Mouse (Mus musculus): Measurements from ENCODE around the gene Megf11. TPM values are rescaled to one million over a fixed set of nuclear protein-coding genes. Genes with fewer than 3 reads are reported as not detected.
A peak's percentile ranks its signal among the peaks of the same experiment; 100 is the strongest.

Gene Megf11
- polyA plus RNA-seq, 1 experiment: 0.06 TPM

- TF ChIP-seq MYOD1 (IDR thresholded peaks at IDR 0.05; ENCODE audit: control insufficient read depth in 1 of 3, insufficient read length in 2 of 3, low read depth in 2 of 3) (no peak), MAX (IDR thresholded peaks at IDR 0.05; ENCODE audit: low read depth) (no peak), CEBPB (IDR thresholded peaks at IDR 0.05; ENCODE audit: insufficient read depth, poor library complexity, severe bottlenecking) (no peak), REST (IDR thresholded peaks at IDR 0.05; ENCODE audit: insufficient read depth, insufficient read length) (no peak), POLR2AphosphoS2 (IDR thresholded peaks at IDR 0.05; ENCODE audit: insufficient read length, low read depth) (no peak), TCF12 (IDR thresholded peaks at IDR 0.05; ENCODE audit: insufficient read depth, poor library complexity, severe bottlenecking) (no peak), USF1 (IDR thresholded peaks at IDR 0.05; ENCODE audit: low read depth) (no peak), POLR2A (IDR thresholded peaks at IDR 0.05; ENCODE audit: insufficient read length, low read depth) (no peak), TCF3 (IDR thresholded peaks at IDR 0.05; ENCODE audit: insufficient read length, low read depth) (no peak), SRF (IDR thresholded peaks at IDR 0.05; ENCODE audit: control insufficient read depth, insufficient read length, low read depth) (no peak), E2F4 (IDR thresholded peaks at IDR 0.05; ENCODE audit: insufficient read depth) (no peak), MYOG (IDR thresholded peaks at IDR 0.05; ENCODE audit: control insufficient read depth in 1 of 3, insufficient read depth in 1 of 3, insufficient read length in 2 of 3, low read depth in 2 of 3) (no peak)
- H3K79me2 ChIP-seq (ENCODE audit: control insufficient read depth, insufficient read depth): no peaks in the 10 kb centered on the region
- no peak overlapping the region for H3K4me2 ChIP-seq (ENCODE audit: low read depth)
- H3ac ChIP-seq (ENCODE audit: control insufficient read depth, insufficient read length): no peak overlapping the region
- H3K27me3 ChIP-seq (ENCODE audit: control insufficient read depth, insufficient read depth, insufficient read length): no peaks in the 10 kb centered on the region
- no peak overlapping the region for H3K4me3 ChIP-seq
- H3K36me3 ChIP-seq (ENCODE audit: control insufficient read depth, insufficient read depth): no peaks in the 10 kb centered on the region
These were observed 183.2 kb downstream of the Megf11 start for GRCm38 (mm10) chr9:64568467-64569260.

GRCm38 (mm10) chr9:64570448-64570847 is 185.0 kb downstream of the Megf11 start:
- Histone ChIP-seq H3K4me3 (no peak overlapping the region), H3K36me3 (ENCODE audit: control insufficient read depth, insufficient read depth) (no peaks in the 10 kb centered on the region), H3K79me2 (ENCODE audit: control insufficient read depth, insufficient read depth) (no peaks in the 10 kb centered on the region)

GRCm38 (mm10) chr9:64571091-64571490 is 185.7 kb downstream of the Megf11 start:
- TF ChIP-seq CEBPB (IDR thresholded peaks at IDR 0.05; ENCODE audit: insufficient read depth, poor library complexity, severe bottlenecking) (no peak), REST (IDR thresholded peaks at IDR 0.05; ENCODE audit: insufficient read depth, insufficient read length) (no peak), SRF (IDR thresholded peaks at IDR 0.05; ENCODE audit: control insufficient read depth, insufficient read length, low read depth) (no peak), USF1 (IDR thresholded peaks at IDR 0.05; ENCODE audit: low read depth) (no peak), MAX (IDR thresholded peaks at IDR 0.05; ENCODE audit: low read depth) (no peak), MYOD1 (IDR thresholded peaks at IDR 0.05; ENCODE audit: control insufficient read depth in 1 of 3, insufficient read length in 2 of 3, low read depth in 2 of 3) (no peak), POLR2AphosphoS2 (IDR thresholded peaks at IDR 0.05; ENCODE audit: insufficient read length, low read depth) (no peak), E2F4 (IDR thresholded peaks at IDR 0.05; ENCODE audit: insufficient read depth) (no peak), TCF12 (IDR thresholded peaks at IDR 0.05; ENCODE audit: insufficient read depth, poor library complexity, severe bottlenecking) (no peak), TCF3 (IDR thresholded peaks at IDR 0.05; ENCODE audit: insufficient read length, low read depth) (no peak), MYOG (IDR thresholded peaks at IDR 0.05; ENCODE audit: control insufficient read depth in 1 of 3, insufficient read depth in 1 of 3, insufficient read length in 2 of 3, low read depth in 2 of 3) (no peak), POLR2A (IDR thresholded peaks at IDR 0.05; ENCODE audit: insufficient read length, low read depth) (no peak)

More at GRCm38 (mm10) chr9:64570448-64570847, 185.0 kb downstream of the Megf11 start:
- no peaks in the 10 kb centered on the region for H3K27me3 ChIP-seq (ENCODE audit: control insufficient read depth, insufficient read depth, insufficient read length)
- no peak overlapping the region for H3ac ChIP-seq (ENCODE audit: control insufficient read depth, insufficient read length)
- no peak overlapping the region for H3K4me2 ChIP-seq (ENCODE audit: low read depth)
- no peak for TF ChIP-seq MYOG (IDR thresholded peaks at IDR 0.05; ENCODE audit: control insufficient read depth in 1 of 3, insufficient read depth in 1 of 3, insufficient read length in 2 of 3, low read depth in 2 of 3)
- TF ChIP-seq CEBPB (IDR thresholded peaks at IDR 0.05; ENCODE audit: insufficient read depth, poor library complexity, severe bottlenecking): no peak
- no peak for TF ChIP-seq POLR2AphosphoS2 (IDR thresholded peaks at IDR 0.05; ENCODE audit: insufficient read length, low read depth)
- TF ChIP-seq TCF3 (IDR thresholded peaks at IDR 0.05; ENCODE audit: insufficient read length, low read depth): no peak
- TF ChIP-seq USF1 (IDR thresholded peaks at IDR 0.05; ENCODE audit: low read depth): no peak
- TF ChIP-seq TCF12 (IDR thresholded peaks at IDR 0.05; ENCODE audit: insufficient read depth, poor library complexity, severe bottlenecking): no peak

GRCm38 (mm10) chr9:64572629-64573190 is 187.3 kb downstream of the Megf11 start:
- no peaks in the 10 kb centered on the region for H3K27me3 ChIP-seq (ENCODE audit: control insufficient read depth, insufficient read depth, insufficient read length)
- peak in 1 of 3 experiments; percentile 23 for TF ChIP-seq MYOG (IDR thresholded peaks at IDR 0.05; ENCODE audit: control insufficient read depth in 1 of 3, insufficient read depth in 1 of 3, insufficient read length in 2 of 3, low read depth in 2 of 3)
- TF ChIP-seq REST (IDR thresholded peaks at IDR 0.05; ENCODE audit: insufficient read depth, insufficient read length): no peak

More at GRCm38 (mm10) chr9:64571091-64571490, 185.7 kb downstream of the Megf11 start:
- Histone ChIP-seq H3K27me3 (ENCODE audit: control insufficient read depth, insufficient read depth, insufficient read length) (no peaks in the 10 kb centered on the region), H3ac (ENCODE audit: control insufficient read depth, insufficient read length) (no peak overlapping the region), H3K4me2 (ENCODE audit: low read depth) (no peak overlapping the region), H3K79me2 (ENCODE audit: control insufficient read depth, insufficient read depth) (no peaks in the 10 kb centered on the region), H3K4me3 (no peak overlapping the region), H3K36me3 (ENCODE audit: control insufficient read depth, insufficient read depth) (no peaks in the 10 kb centered on the region)

More at GRCm38 (mm10) chr9:64572629-64573190, 187.3 kb downstream of the Megf11 start:
- no peak overlapping the region for H3K4me2 ChIP-seq (ENCODE audit: low read depth)
- H3ac ChIP-seq (ENCODE audit: control insufficient read depth, insufficient read length): no peak overlapping the region
- no peaks in the 10 kb centered on the region for H3K79me2 ChIP-seq (ENCODE audit: control insufficient read depth, insufficient read depth)
- no peaks in the 10 kb centered on the region for H3K36me3 ChIP-seq (ENCODE audit: control insufficient read depth, insufficient read depth)
- no peak overlapping the region for H3K4me3 ChIP-seq

Measured in myocyte (in vitro differentiated cells).